ENCODE assay signal across 21 mouse cellular contexts in the genomic region with DNA sequence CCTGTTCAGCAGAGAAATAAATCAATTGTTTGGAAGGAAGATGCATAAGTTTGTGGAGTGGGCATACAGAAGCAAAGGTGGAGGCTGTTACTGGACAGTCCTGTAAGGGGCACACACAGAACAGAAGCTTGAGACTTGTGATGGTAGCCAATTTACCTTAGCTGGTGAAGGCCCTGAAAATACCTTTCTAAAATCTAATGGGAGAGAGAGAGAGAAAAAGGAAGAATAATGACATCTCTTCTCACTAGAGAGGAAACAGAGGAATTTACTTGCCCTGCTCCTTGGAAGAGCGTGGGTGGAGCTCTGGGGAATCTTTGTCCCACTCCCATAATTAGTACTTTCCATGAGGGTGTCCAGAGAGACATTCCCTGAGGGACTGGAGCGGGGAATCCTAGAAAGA. TPM values are rescaled to one million over a fixed set of nuclear protein-coding genes. Genes with fewer than 3 reads are reported as not detected.
DNase-seq lines count a peak whose midpoint lies in the region; ATAC-seq and TF ChIP-seq lines count a peak whose summit lies in the region.
"Had no signal": no experiment of that assay in that cellular context is flagged by ENCODE, and none has a peak within 500 bp of the region (broad histone marks: within the 10 kb centered on the region; RNA-seq: fewer than 3 reads in every experiment).

Olfr94 (minus strand) TSS at position 101 of the 400 bp plus-strand sequence.

- no peak for TF ChIP-seq CTCF in liver, postnatal 0 days (IDR thresholded peaks at IDR 0.05; ENCODE audit: low read depth)

- H3K27ac ChIP-seq in hindbrain, embryonic 13.5 days, result no peak within 1 kb of the TSS
- H3K27ac ChIP-seq in hindbrain, embryonic 16.5 days (ENCODE audit: low read depth, low read length), result no peak within 1 kb of the TSS
- H3K27ac ChIP-seq in liver, postnatal 0 days (ENCODE audit: low read depth), result no peak within 1 kb of the TSS

- peaks cover 13% of the 10 kb centered on the region for H3K4me1 ChIP-seq in hindbrain, embryonic 13.5 days (replicated peaks)
- peaks cover 8% of the 10 kb centered on the region for H3K4me1 ChIP-seq in hindbrain, embryonic 16.5 days (ENCODE audit: control insufficient read depth, insufficient read depth, low read depth, low read length)
- no peaks in the 10 kb centered on the region for H3K4me1 ChIP-seq in liver, postnatal 0 days (ENCODE audit: insufficient read depth)

- no peaks in the 10 kb centered on the region for H3K36me3 ChIP-seq in hindbrain, embryonic 13.5 days
- no peaks in the 10 kb centered on the region for H3K36me3 ChIP-seq in hindbrain, embryonic 16.5 days (ENCODE audit: control insufficient read depth, insufficient read depth, low read length)
- no peaks in the 10 kb centered on the region for H3K36me3 ChIP-seq in liver, postnatal 0 days (replicated peaks; ENCODE audit: insufficient read depth, low read length)
- H3K36me3 ChIP-seq: G1E had no signal

- 81% methylated on average over 2 of the region's 2 CpGs for WGBS in hindbrain, embryonic 13.5 days
- 79% methylated on average over 2 of the region's 2 CpGs for WGBS in hindbrain, embryonic 16.5 days
- WGBS in liver, postnatal 0 days (ENCODE audit: insufficient replicate concordance), result 74% methylated on average over 2 of the region's 2 CpGs

- no peak for TF ChIP-seq EP300 in liver, postnatal 0 days (IDR thresholded peaks at IDR 0.05; ENCODE audit: low read depth)

- no peak for ATAC-seq in hindbrain, embryonic 13.5 days (ENCODE audit: low FRiP score)
- ATAC-seq in hindbrain, embryonic 16.5 days, result no peak
- no peak for ATAC-seq in liver, postnatal 0 days
- ATAC-seq: activated CD4-positive, CD25-positive, alpha-beta regulatory T cell, adult 4 months; CD4-positive, CD25-positive, alpha-beta regulatory T cell, adult 4 months; Patski had no signal

- 0 out of 2 replicates have a peak within 1 kb of the TSS, but pooled peaks have one; percentile 15 for H3K9ac ChIP-seq in hindbrain, embryonic 13.5 days
- no peak within 1 kb of the TSS for H3K9ac ChIP-seq in hindbrain, embryonic 16.5 days (ENCODE audit: low read depth, low read length)
- H3K9ac ChIP-seq in liver, postnatal 0 days (replicated peaks), result no peak within 1 kb of the TSS

- no peaks in the 10 kb centered on the region for H3K9me3 ChIP-seq in hindbrain, embryonic 13.5 days
- H3K9me3 ChIP-seq in hindbrain, embryonic 16.5 days (ENCODE audit: control insufficient read depth, low read length), result no peaks in the 10 kb centered on the region
- H3K9me3 ChIP-seq in liver, postnatal 0 days (ENCODE audit: low read length), result no peaks in the 10 kb centered on the region

- H3K4me2 ChIP-seq in hindbrain, embryonic 13.5 days, result no peak within 1 kb of the TSS
- no peak within 1 kb of the TSS for H3K4me2 ChIP-seq in hindbrain, embryonic 16.5 days (ENCODE audit: low read length)
- no peak within 1 kb of the TSS for H3K4me2 ChIP-seq in liver, postnatal 0 days (ENCODE audit: low read depth, low read length)

- H3K4me3 ChIP-seq in hindbrain, embryonic 13.5 days, result no peak within 1 kb of the TSS
- H3K4me3 ChIP-seq in hindbrain, embryonic 16.5 days (ENCODE audit: low read length), result no peak within 1 kb of the TSS
- no peak within 1 kb of the TSS for H3K4me3 ChIP-seq in liver, postnatal 0 days (ENCODE audit: low read depth, low read length)

- peak; percentile 8 for DNase-seq in ZHBTc4 (ENCODE audit: low read depth, low spot score)
- DNase-seq in liver, postnatal 0 days, result no peak
- DNase-seq: adrenal gland, adult 2 months; adrenal gland, adult 8-10 months; adrenal gland, postnatal 10 days; adrenal gland, postnatal 14 days; adrenal gland, postnatal 25 days; adrenal gland, postnatal 36 days; B cell, adult 2 months; cerebellum, adult 11 months; cerebellum, adult 11-12 months; cerebellum, adult 18-20 months; cerebellum, adult 2 months had no signal

- peaks cover 44% of the 10 kb centered on the region for H3K27me3 ChIP-seq in hindbrain, embryonic 13.5 days
- no peaks in the 10 kb centered on the region for H3K27me3 ChIP-seq in hindbrain, embryonic 16.5 days (replicated peaks; ENCODE audit: control insufficient read depth, insufficient read depth, low read length)
- peaks cover 27% of the 10 kb centered on the region for H3K27me3 ChIP-seq in liver, postnatal 0 days (ENCODE audit: insufficient read depth, low read length)

RNA-seq across cellular contexts. Expression of gene Olfr94, which starts in this region (rescaled TPM):
- not detected in 2 replicates for polyA plus RNA-seq in hindbrain, embryonic 13.5 days (2015; fragmentation: Nextera tagmentation; extraction: Ambion mirVana)
- polyA plus RNA-seq in hindbrain, embryonic 16.5 days (2015; fragmentation: Nextera tagmentation; extraction: Ambion mirVana), result 0.20 TPM in 1 of 2 replicates, not detected in the other
- not detected in 2 replicates for polyA plus RNA-seq in liver, postnatal 0 days (2015; fragmentation: Nextera tagmentation; extraction: Ambion mirVana)
- polyA plus RNA-seq: activated CD4-positive, CD25-positive, alpha-beta regulatory T cell, adult 4 months; adrenal gland, adult 2 months; brain, embryonic 14.5 days; C2C12; CD4-positive, CD25-positive, alpha-beta regulatory T cell, adult 4 months; cerebellum, adult 2 months; G1E; Patski had no signal
